Mouse (Mus musculus) heart, embryonic 11.5 days (tissue): ENCODE results near the gene Timp2. TPM values are rescaled to one million over a fixed set of nuclear protein-coding genes. Genes with fewer than 3 reads are reported as not detected.

Experiments
- ATAC-seq: fragments of 200-750 bp; cut with Nextera tagmentation; replicated peaks from 2 replicates; pipeline ENCODE4 v1.8.0; 2017; ENCODE audit warnings: moderate library complexity; ENCODE audit not compliant: insufficient number of reproducible peaks, low FRiP score, low TSS enrichment
- H3K27ac ChIP-seq: fragments of 300-500 bp; sonication (generic); 2 replicates; pipeline ENCODE4 v1.5.1; 2014; ENCODE audit warnings: mild to moderate bottlenecking, low read depth, low read length
- H3K27me3 ChIP-seq: fragments of 300-500 bp; sonication (generic); 2 replicates; pipeline ENCODE4 v1.6.1; 2014; ENCODE audit warnings: mild to moderate bottlenecking, low read length, mixed read lengths; ENCODE audit not compliant: control insufficient read depth, insufficient read depth
- H3K36me3 ChIP-seq: fragments of 300-500 bp; sonication (generic); 2 replicates; pipeline ENCODE4 v1.6.1; 2014; ENCODE audit warnings: mild to moderate bottlenecking, low read length, moderate library complexity, mixed read lengths; ENCODE audit not compliant: control insufficient read depth, insufficient read depth
- H3K4me1 ChIP-seq: fragments of 300-500 bp; sonication (generic); 2 replicates; pipeline ENCODE4 v1.6.1; 2014; ENCODE audit warnings: low read length; ENCODE audit not compliant: control insufficient read depth, insufficient read depth
- H3K4me2 ChIP-seq: fragments of 300-500 bp; sonication (generic); 2 replicates; pipeline ENCODE4 v1.6.1; 2014; ENCODE audit warnings: mild to moderate bottlenecking, moderate library complexity
- H3K4me3 ChIP-seq: fragments of 300-500 bp; sonication (generic); 2 replicates; pipeline ENCODE4 v1.5.1; 2014; ENCODE audit warnings: low read depth, low read length
- H3K9ac ChIP-seq: fragments of 300-500 bp; sonication (generic); 2 replicates; pipeline ENCODE4 v1.6.1; 2014; ENCODE audit warnings: mild to moderate bottlenecking, low read depth, low read length, moderate library complexity
- H3K9me3 ChIP-seq: fragments of 300-500 bp; sonication (generic); replicated peaks from 2 replicates; pipeline ENCODE4 v1.6.1; 2016; ENCODE audit warnings: low read length; ENCODE audit not compliant: control insufficient read depth
- WGBS: fragments of 180-500 bp; shearing (Covaris S2); extraction: QIAGEN DNeasy Blood & Tissue Kit; methylation state at CpG from one replicate; pipeline ENCODE4 v1.1.7; 2014; ENCODE audit not compliant: insufficient replicate concordance; 5-methylcytosine and 5-hydroxymethylcytosine counted together
- polyA plus RNA-seq: library from polyadenylated mRNA; unstranded; fragments of >200 nt; fragmentation: Nextera tagmentation; extraction: Ambion mirVana; gene quantifications from 2 replicates; pipeline ENCODE4 v1.2.1, GENCODE M21; 2014

Gene Timp2
- polyA plus RNA-seq, 1 experiment from 2014 or later = 46.0 TPM

GRCm38 (mm10) chr11:118366108-118366507, 10.6 kb upstream of the Timp2 start:
- H3K4me1 ChIP-seq = peaks cover 26% of the 10 kb centered on the region
- H3K27me3 ChIP-seq = peaks cover 2% of the 10 kb centered on the region; the same call in 1 of the 2 replicates
- no peak overlapping the region for H3K9ac ChIP-seq
- WGBS = 25% methylated on average over 3 of the region's 3 CpGs
- H3K4me3 ChIP-seq = no peak overlapping the region
- no peaks in the 10 kb centered on the region for H3K36me3 ChIP-seq
- H3K4me2 ChIP-seq = no peak overlapping the region
- peak overlapping the region; percentile 57; the same call in 1 of the 2 replicates for H3K27ac ChIP-seq
- ATAC-seq = no peak
- no peaks in the 10 kb centered on the region for H3K9me3 ChIP-seq

GRCm38 (mm10) chr11:118365171-118365570, 9.6 kb upstream of the Timp2 start:
- no peaks in the 10 kb centered on the region for H3K27me3 ChIP-seq
- H3K4me1 ChIP-seq = peaks cover 28% of the 10 kb centered on the region
- ATAC-seq = peak; percentile 42; the same call in 1 of the 2 replicates
- peak overlapping the region; percentile 57 for H3K27ac ChIP-seq
- WGBS = 37% methylated on average over 7 of the region's 7 CpGs
- no peak overlapping the region for H3K9ac ChIP-seq
- no peaks in the 10 kb centered on the region for H3K36me3 ChIP-seq
- H3K9me3 ChIP-seq = no peaks in the 10 kb centered on the region
- H3K4me2 ChIP-seq = no peak overlapping the region
- H3K4me3 ChIP-seq = no peak overlapping the region

DNA sequence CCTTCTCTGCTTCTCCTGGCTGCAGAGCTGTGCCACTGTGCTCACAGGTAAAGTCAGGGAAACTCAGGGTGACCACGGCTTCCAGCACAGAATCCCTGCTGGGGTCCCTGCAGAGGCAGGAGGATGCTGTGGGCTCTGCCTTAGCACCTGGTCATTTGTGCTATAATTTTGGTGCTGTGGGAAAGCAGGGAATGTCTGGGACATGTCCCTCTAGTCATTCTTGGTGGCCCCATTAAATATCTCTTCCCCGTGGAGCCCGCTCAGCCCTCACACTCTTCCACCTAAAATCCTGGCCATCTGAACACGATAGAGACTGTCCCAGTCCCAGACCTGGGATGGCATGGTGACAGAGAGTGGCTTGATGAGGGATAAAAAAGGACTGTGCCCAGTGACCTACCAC, 8.5 kb upstream of the Timp2 start:
- Histone ChIP-seq H3K9ac (no peak overlapping the region), H3K27me3 (no peaks in the 10 kb centered on the region), H3K9me3 (no peaks in the 10 kb centered on the region), H3K4me3 (no peak overlapping the region), H3K36me3 (no peaks in the 10 kb centered on the region), H3K27ac (no peak overlapping the region), H3K4me2 (no peak overlapping the region), H3K4me1 (peaks cover 28% of the 10 kb centered on the region)
- 72% methylated on average over 4 of the region's 4 CpGs for WGBS
- no peak for ATAC-seq

GRCm38 (mm10) chr11:118362971-118363518, 7.5 kb upstream of the Timp2 start:
- ATAC-seq = peak; percentile 77
- peak overlapping the region; percentile 51 for H3K4me2 ChIP-seq
- H3K27ac ChIP-seq = peak overlapping the region; percentile 84
- no peaks in the 10 kb centered on the region for H3K27me3 ChIP-seq
- peak overlapping the region; percentile 58 for H3K9ac ChIP-seq
- H3K4me1 ChIP-seq = peaks cover 28% of the 10 kb centered on the region
- H3K36me3 ChIP-seq = no peaks in the 10 kb centered on the region
- peak overlapping the region; percentile 12; the same call in 1 of the 2 replicates for H3K4me3 ChIP-seq
- no peaks in the 10 kb centered on the region for H3K9me3 ChIP-seq
- WGBS = 3% methylated on average over 8 of the region's 8 CpGs

DNA sequence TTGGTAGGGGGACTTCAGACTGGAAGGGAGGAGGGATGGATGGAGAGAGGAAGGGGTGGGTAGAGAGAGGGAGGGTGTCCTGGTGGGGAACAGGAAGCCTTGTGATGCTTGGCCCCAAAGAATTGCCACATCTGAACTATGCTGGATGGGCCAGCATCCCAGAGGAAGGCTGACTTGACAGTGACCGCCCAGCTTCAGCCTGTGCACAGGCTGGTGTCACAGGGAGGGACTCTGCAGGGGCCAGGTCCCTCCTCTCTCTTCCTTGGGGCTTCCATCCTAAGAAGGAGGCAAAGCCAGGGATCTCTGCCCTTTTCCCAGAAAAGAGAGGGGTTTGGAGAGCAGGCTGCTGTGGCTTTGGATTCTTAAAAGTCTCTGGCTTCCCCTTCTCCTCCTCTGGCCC, 7.0 kb upstream of the Timp2 start:
- H3K9ac ChIP-seq = peak overlapping the region; percentile 58
- peak overlapping the region; percentile 84 for H3K27ac ChIP-seq
- H3K4me2 ChIP-seq = peak overlapping the region; percentile 51
- H3K36me3 ChIP-seq = no peaks in the 10 kb centered on the region
- H3K4me3 ChIP-seq = no peak overlapping the region; the same call in 1 of the 2 replicates
- no peak for ATAC-seq
- 71% methylated on average over 1 of the region's 1 CpGs for WGBS
- H3K27me3 ChIP-seq = no peaks in the 10 kb centered on the region
- no peaks in the 10 kb centered on the region for H3K9me3 ChIP-seq
- peaks cover 28% of the 10 kb centered on the region for H3K4me1 ChIP-seq

GRCm38 (mm10) chr11:118360907-118361341, 5.4 kb upstream of the Timp2 start:
- Histone ChIP-seq H3K4me1 (peaks cover 24% of the 10 kb centered on the region), H3K4me2 (no peak overlapping the region), H3K4me3 (no peak overlapping the region), H3K9me3 (no peaks in the 10 kb centered on the region), H3K36me3 (no peaks in the 10 kb centered on the region), H3K27ac (no peak overlapping the region), H3K27me3 (no peaks in the 10 kb centered on the region), H3K9ac (no peak overlapping the region)
- no peak for ATAC-seq
- WGBS = 48% methylated on average over 10 of the region's 10 CpGs

DNA sequence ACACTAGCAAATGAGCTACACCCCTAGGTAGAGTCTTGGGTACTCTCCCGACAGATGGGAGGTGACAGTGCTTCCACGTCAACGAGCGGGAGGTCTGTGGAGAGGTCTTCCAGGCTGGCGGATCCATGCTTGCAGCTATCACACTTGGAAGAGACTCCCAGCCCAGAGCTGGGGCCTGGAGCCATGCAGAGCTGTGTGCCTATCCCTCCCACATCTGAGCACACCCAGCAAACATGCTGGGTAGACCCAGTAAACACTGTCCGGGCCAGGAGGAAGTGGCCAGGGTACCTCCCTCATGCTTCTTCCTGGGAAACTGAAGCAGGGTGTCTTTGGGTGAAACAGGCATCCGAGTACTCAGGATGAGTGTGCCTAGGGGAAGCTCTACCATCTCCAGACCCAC, 5.0 kb upstream of the Timp2 start:
- Histone ChIP-seq H3K9ac (no peak overlapping the region), H3K9me3 (no peaks in the 10 kb centered on the region), H3K4me1 (peaks cover 24% of the 10 kb centered on the region), H3K4me3 (no peak overlapping the region), H3K27ac (no peak overlapping the region), H3K4me2 (no peak overlapping the region), H3K36me3 (no peaks in the 10 kb centered on the region), H3K27me3 (no peaks in the 10 kb centered on the region)
- no peak for ATAC-seq
- WGBS = 50% methylated on average over 7 of the region's 7 CpGs

GRCm38 (mm10) chr11:118355205-118355604, 335 bp downstream of the Timp2 start:
- H3K27me3 ChIP-seq = no peaks in the 10 kb centered on the region
- H3K4me2 ChIP-seq = peak overlapping the region; percentile 72
- H3K4me3 ChIP-seq = peak overlapping the region; percentile 72
- H3K4me1 ChIP-seq = peaks cover 17% of the 10 kb centered on the region
- peak; percentile 70 for ATAC-seq
- H3K27ac ChIP-seq = peak overlapping the region; percentile 74
- under 1% methylated on average over 27 of the region's 43 CpGs for WGBS
- peak overlapping the region; percentile 88 for H3K9ac ChIP-seq
- no peaks in the 10 kb centered on the region for H3K9me3 ChIP-seq
- H3K36me3 ChIP-seq = 0 out of 2 replicates have a peak, but pooled peaks cover 2% of the 10 kb centered on the region

DNA sequence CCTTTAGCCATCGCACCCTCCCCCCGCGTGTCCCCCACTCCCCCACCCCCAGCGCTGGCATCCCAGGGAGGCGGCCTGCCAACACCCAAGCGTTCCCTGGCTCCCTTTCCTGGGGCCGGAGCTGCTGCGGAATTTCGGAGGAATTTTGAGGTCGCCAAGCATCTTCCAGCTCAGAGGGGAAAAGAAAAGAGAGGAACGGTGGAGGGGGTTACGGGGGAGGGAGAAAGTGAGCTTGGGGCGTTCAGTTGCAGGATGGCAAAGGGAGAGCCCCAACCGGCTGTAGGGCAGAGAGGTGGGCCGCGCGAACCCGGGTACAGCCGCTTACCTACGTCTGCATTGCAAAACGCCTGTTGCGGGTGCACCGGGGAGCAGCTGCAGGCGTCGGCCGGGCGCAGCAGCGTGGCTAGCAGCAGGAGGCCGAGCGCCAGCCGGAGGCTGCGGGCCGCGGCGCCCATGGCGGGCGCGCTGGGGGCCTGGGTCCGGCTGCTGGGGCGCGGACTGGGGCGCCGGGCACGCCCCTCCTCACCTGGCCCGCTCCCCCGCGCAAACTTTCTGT, 826 bp downstream of the Timp2 start:
- Histone ChIP-seq H3K4me3 (peak overlapping the region; percentile 72), H3K9ac (peak overlapping the region; percentile 88), H3K4me2 (peak overlapping the region; percentile 72), H3K27ac (peak overlapping the region; percentile 74), H3K4me1 (peaks cover 18% of the 10 kb centered on the region), H3K9me3 (no peaks in the 10 kb centered on the region), H3K27me3 (no peaks in the 10 kb centered on the region), H3K36me3 (0 out of 2 replicates have a peak, but pooled peaks cover 2% of the 10 kb centered on the region)
- under 1% methylated on average over 41 of the region's 47 CpGs for WGBS
- peak; percentile 49 for ATAC-seq
